8 mouse cellular contexts compared by ENCODE assay signal in genomic region chr8:120381865-120382264, GRCm38 (mm10).
A peak's percentile ranks its signal among the peaks of the same experiment; 100 is the strongest.
DNase-seq lines count a peak whose midpoint lies in the region; ATAC-seq and TF ChIP-seq lines count a peak whose summit lies in the region.

No protein-coding gene starts in this region.

- no peak for TF ChIP-seq CTCF in brain, embryonic 14.5 days (IDR thresholded peaks at IDR 0.05; ENCODE audit: borderline replicate concordance, extremely low read depth, insufficient read depth, insufficient read length)

- peaks cover 67% of the 10 kb centered on the region for H3K4me1 ChIP-seq in heart, embryonic 15.5 days (replicated peaks)
- H3K4me1 ChIP-seq in hindbrain, embryonic 11.5 days (replicated peaks; ENCODE audit: control insufficient read depth, insufficient read depth, low read length) = peaks cover 29% of the 10 kb centered on the region

- H3K9ac ChIP-seq in heart, embryonic 15.5 days = peak overlapping the region; percentile 31; the same call in 1 of the 2 replicates
- no peak overlapping the region for H3K9ac ChIP-seq in hindbrain, embryonic 11.5 days (ENCODE audit: low read depth, low read length)

- H3K4me2 ChIP-seq in heart, embryonic 15.5 days = peak overlapping the region; percentile 31; the same call in 1 of the 2 replicates
- no peak overlapping the region for H3K4me2 ChIP-seq in hindbrain, embryonic 11.5 days (replicated peaks; ENCODE audit: low read depth, low read length)
- H3K4me2 ChIP-seq in myocyte (ENCODE audit: low read depth) = peak overlapping the region; percentile 67

- H3K27me3 ChIP-seq in heart, embryonic 15.5 days = no peaks in the 10 kb centered on the region
- H3K27me3 ChIP-seq in hindbrain, embryonic 11.5 days (ENCODE audit: control insufficient read depth, insufficient read depth, low read length) = 0 out of 2 replicates have a peak, but pooled peaks cover 2% of the 10 kb centered on the region
- no peaks in the 10 kb centered on the region for H3K27me3 ChIP-seq in myocyte (ENCODE audit: control insufficient read depth, insufficient read depth, insufficient read length)

- no peak overlapping the region for H3ac ChIP-seq in myocyte (ENCODE audit: control insufficient read depth, insufficient read length)

- intact Hi-C loops in heart, postnatal 10 days (cut with DNase I) = no loop called here

- no peak for DNase-seq in heart, postnatal 10 days
- DNase-seq in brain, embryonic 14.5 days (ENCODE audit: low read depth) = peak; percentile 58
- no peak for DNase-seq in hindbrain, embryonic 11.5 days (ENCODE audit: low spot score)
- no peak for DNase-seq in c-Kit-positive CD71-positive TER-119-positive erythroid progenitor cells, embryonic 14.5 days (ENCODE audit: low spot score)
- no peak for DNase-seq in lung, adult 18-20 months

- H3K79me2 ChIP-seq in myocyte (ENCODE audit: control insufficient read depth, insufficient read depth) = no peaks in the 10 kb centered on the region

- H3K36me3 ChIP-seq in heart, embryonic 15.5 days = no peaks in the 10 kb centered on the region
- no peaks in the 10 kb centered on the region for H3K36me3 ChIP-seq in hindbrain, embryonic 11.5 days (ENCODE audit: control insufficient read depth, insufficient read depth, low read length)
- H3K36me3 ChIP-seq in myocyte (ENCODE audit: control insufficient read depth, insufficient read depth) = no peaks in the 10 kb centered on the region

- 0 out of 2 replicates have a peak, but pooled peaks have one; percentile 0 for ATAC-seq in heart, embryonic 15.5 days (replicated peaks; ENCODE audit: insufficient number of reproducible peaks, insufficient read depth, low FRiP score, low read depth)
- ATAC-seq in hindbrain, embryonic 11.5 days (ENCODE audit: low FRiP score) = no peak
- no peak for ATAC-seq in megakaryocyte, adult 5-6 weeks (ENCODE audit: poor library complexity, severe bottlenecking)

- no peaks in the 10 kb centered on the region for H3K9me3 ChIP-seq in heart, embryonic 15.5 days (replicated peaks)
- H3K9me3 ChIP-seq in hindbrain, embryonic 11.5 days (ENCODE audit: control insufficient read depth, low read length) = no peaks in the 10 kb centered on the region

- peak overlapping the region; percentile 98 for H3K27ac ChIP-seq in heart, embryonic 15.5 days
- peak overlapping the region; percentile 64 for H3K27ac ChIP-seq in hindbrain, embryonic 11.5 days (ENCODE audit: low read depth, low read length)

- WGBS in heart, embryonic 15.5 days = 25% methylated on average over 4 of the region's 4 CpGs
- 39% methylated on average over 4 of the region's 4 CpGs for WGBS in hindbrain, embryonic 11.5 days

- no peak for TF ChIP-seq POLR2A in brain, embryonic 14.5 days (IDR thresholded peaks at IDR 0.05; ENCODE audit: borderline replicate concordance, extremely low read depth, insufficient read depth, insufficient read length, poor library complexity, severe bottlenecking)
- no peak for TF ChIP-seq POLR2A in myocyte (IDR thresholded peaks at IDR 0.05; ENCODE audit: insufficient read length, low read depth)

- H3K4me3 ChIP-seq in heart, embryonic 15.5 days = no peak overlapping the region
- no peak overlapping the region for H3K4me3 ChIP-seq in hindbrain, embryonic 11.5 days (ENCODE audit: low read depth, low read length)
- no peak overlapping the region for H3K4me3 ChIP-seq in myocyte

TF ChIP-seq in myocyte, 11 proteins besides CTCF, POLR2A, EP300 and RAD21:
- no peak for TF ChIP-seq REST (IDR thresholded peaks at IDR 0.05; ENCODE audit: insufficient read depth, insufficient read length)
- no peak for TF ChIP-seq MYOG (IDR thresholded peaks at IDR 0.05; ENCODE audit: control insufficient read depth in 1 of 3, insufficient read depth in 1 of 3, insufficient read length in 2 of 3, low read depth in 2 of 3)
- TF ChIP-seq MYOD1 (IDR thresholded peaks at IDR 0.05; ENCODE audit: control insufficient read depth in 1 of 3, insufficient read length in 2 of 3, low read depth in 2 of 3) = no peak
- TF ChIP-seq E2F4 (IDR thresholded peaks at IDR 0.05; ENCODE audit: insufficient read depth) = no peak
- TF ChIP-seq TCF12 (IDR thresholded peaks at IDR 0.05; ENCODE audit: insufficient read depth, poor library complexity, severe bottlenecking) = no peak
- no peak for TF ChIP-seq CEBPB (IDR thresholded peaks at IDR 0.05; ENCODE audit: insufficient read depth, poor library complexity, severe bottlenecking)
